Mouse (Mus musculus) kidney, adult 2 months (tissue): Measurements from ENCODE around the gene Prtn3.

ENCODE experiments used
- CTCF ChIP-seq: fragments of 200-500 bp; conservative IDR thresholded peaks from 2 replicates; pipeline ENCODE4 v1.5.1; 2011; ENCODE audit warnings: low read depth, mild to moderate bottlenecking, control low read depth, low read length, moderate library complexity, mixed read lengths; ENCODE audit not compliant: insufficient read depth, insufficient read length
- POLR2A ChIP-seq: fragments of 200-500 bp; IDR thresholded peaks from one replicate; pipeline ENCODE4 v1.6.1; 2011; ENCODE audit warnings: low read depth, low read length, control low read depth

GRCm38 (mm10) chr10:79900951-79901410, 26.7 kb downstream of the Prtn3 start:
- TF ChIP-seq CTCF (peak; percentile 46), POLR2A (no peak)
